Mouse (Mus musculus) G1E-ER4 (cell line): ENCODE results near the gene Ms4a4b. TPM values are rescaled to one million over a fixed set of nuclear protein-coding genes. Genes with fewer than 3 reads are reported as not detected.
"Not testable (repeated sequence)": the region's sequence is repeated elsewhere in the genome, so short reads cannot be mapped to it uniquely, and the experiment has no call there.

Experiments used
- GATA1 ChIP-seq: IDR thresholded peaks from one replicate; pipeline ENCODE4 v1.8.0; 2012; ENCODE audit warnings: low read length, inconsistent platforms
- polyA plus RNA-seq: library from polyadenylated mRNA; stranded (reverse); fragments of >175 nt; gene quantifications from 2 replicates; pipeline ENCODE4 v1.2.3, GENCODE M21; 2012

Ms4a4b gene
- polyA plus RNA-seq: not detected in 2 replicates

- no peak for TF ChIP-seq GATA1
Observed at GRCm38 (mm10) chr19:11443338-11443737, at the start of gene Ms4a4b. TSS of gene Ms4a4b (plus strand) at chr19:11443553.

GRCm38 (mm10) chr19:11395769-11396168 lies 47.6 kb upstream of the Ms4a4b start:
- no peak for TF ChIP-seq GATA1

GRCm38 (mm10) chr19:11404527-11404926 lies 38.8 kb upstream of the Ms4a4b start, which contains the start of gene Ms4a4c:
TSS of gene Ms4a4c (plus strand) at chr19:11404770.
- TF ChIP-seq GATA1: no peak

- no peak for TF ChIP-seq GATA1
Observed at GRCm38 (mm10) chr19:11407428-11407827, 35.9 kb upstream of the Ms4a4b start.

- no peak for TF ChIP-seq GATA1
Observed at GRCm38 (mm10) chr19:11408591-11408990, 34.8 kb upstream of the Ms4a4b start.

- no peak for TF ChIP-seq GATA1
Observed at GRCm38 (mm10) chr19:11411640-11412039, 31.7 kb upstream of the Ms4a4b start.

GRCm38 (mm10) chr19:11414084-11414483 lies 29.3 kb upstream of the Ms4a4b start:
- TF ChIP-seq GATA1: no peak

- no peak for TF ChIP-seq GATA1
Observed at GRCm38 (mm10) chr19:11415581-11415980, 27.8 kb upstream of the Ms4a4b start.

GRCm38 (mm10) chr19:11435058-11435834 lies 8.1 kb upstream of the Ms4a4b start:
- TF ChIP-seq GATA1: no peak

GRCm38 (mm10) chr19:11443964-11444363 lies 611 bp downstream of the Ms4a4b start:
- TF ChIP-seq GATA1: no peak

- TF ChIP-seq GATA1: no peak
Observed at GRCm38 (mm10) chr19:11447238-11447637, 3.9 kb downstream of the Ms4a4b start.

- no peak for TF ChIP-seq GATA1
Observed at GRCm38 (mm10) chr19:11466471-11466870, 23.1 kb downstream of the Ms4a4b start.

- not testable (repeated sequence) for TF ChIP-seq GATA1
Observed at GRCm38 (mm10) chr19:11469215-11469614, 25.9 kb downstream of the Ms4a4b start, which contains the start of gene Ms4a6c. TSS of gene Ms4a6c (plus strand) at chr19:11469366.

- TF ChIP-seq GATA1: no peak
Observed at GRCm38 (mm10) chr19:11479714-11480113, 36.4 kb downstream of the Ms4a4b start.

- no peak for TF ChIP-seq GATA1
Observed at GRCm38 (mm10) chr19:11482684-11483083, 39.3 kb downstream of the Ms4a4b start.

- no peak for TF ChIP-seq GATA1
Observed at GRCm38 (mm10) chr19:11483941-11484340, 40.6 kb downstream of the Ms4a4b start.

- no peak for TF ChIP-seq GATA1
Observed at GRCm38 (mm10) chr19:11484388-11484787, 41.0 kb downstream of the Ms4a4b start.
